Mouse (Mus musculus): Measurements from ENCODE around the gene Memo1.
"Not testable (repeated sequence)": the region's sequence is repeated elsewhere in the genome, so short reads cannot be mapped to it uniquely, and the experiment has no call there.

DNA sequence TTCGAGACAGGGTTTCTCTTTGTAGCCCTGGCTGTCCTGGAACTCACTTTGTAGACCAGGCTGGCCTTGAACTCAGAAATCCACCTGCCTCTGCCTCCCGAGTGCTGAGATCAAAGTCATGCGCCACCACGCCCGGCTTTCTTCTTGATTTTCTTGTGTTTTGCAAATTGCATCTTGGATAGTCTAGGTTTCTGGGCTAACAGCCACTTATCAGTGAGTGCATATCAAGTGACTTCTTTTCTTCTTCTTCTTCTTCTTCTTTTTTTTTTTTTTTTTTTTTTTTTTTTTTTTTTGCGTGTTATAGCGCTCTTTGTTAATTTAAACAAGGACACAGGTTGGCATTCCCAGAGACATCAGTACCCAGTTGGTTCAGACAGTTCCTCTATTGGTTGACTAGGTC lies 31.9 kb upstream of the Memo1 start:
- TF ChIP-seq CTCF (IDR thresholded peaks at IDR 0.05; ENCODE audit: borderline replicate concordance, insufficient read depth, low read depth, low read length); POLR2A (IDR thresholded peaks at IDR 0.05; ENCODE audit: borderline replicate concordance, insufficient read depth, low read length): not testable (repeated sequence)

Data from cerebellum, adult 2 months (tissue).